18 mouse cellular contexts compared by ENCODE assay signal in genomic region chr8:86801988-86802387, GRCm38 (mm10). TPM values are rescaled to one million over a fixed set of nuclear protein-coding genes. Genes with fewer than 3 reads are reported as not detected.
DNase-seq lines count a peak whose midpoint lies in the region; ATAC-seq and TF ChIP-seq lines count a peak whose summit lies in the region.
"Had no signal": no experiment of that assay in that cellular context is flagged by ENCODE, and none has a peak within 500 bp of the region (broad histone marks: within the 10 kb centered on the region; RNA-seq: fewer than 3 reads in every experiment).

No protein-coding gene starts in this region.

- no peaks in the 10 kb centered on the region for H3K9me3 ChIP-seq in lung, postnatal 0 days (ENCODE audit: low read length)
- H3K9me3 ChIP-seq in forebrain, embryonic 14.5 days (replicated peaks; ENCODE audit: control insufficient read depth, low read length) = no peaks in the 10 kb centered on the region
- H3K9me3 ChIP-seq: embryonic facial prominence, embryonic 13.5 days; hindbrain, embryonic 13.5 days; limb, embryonic 12.5 days; midbrain, embryonic 13.5 days had no signal

- no peak overlapping the region for H3K9ac ChIP-seq in lung, postnatal 0 days (replicated peaks; ENCODE audit: low read depth)
- no peak overlapping the region for H3K9ac ChIP-seq in forebrain, embryonic 14.5 days (ENCODE audit: low read length)
- H3K9ac ChIP-seq: embryonic facial prominence, embryonic 13.5 days; hindbrain, embryonic 13.5 days; limb, embryonic 12.5 days; midbrain, embryonic 13.5 days had no signal

- ATAC-seq in lung, postnatal 0 days = peak; percentile 28
- no peak for ATAC-seq in forebrain, embryonic 14.5 days
- ATAC-seq: intestine, embryonic 16.5 days; midbrain, embryonic 13.5 days had no signal

- no peak overlapping the region for H3K4me2 ChIP-seq in lung, postnatal 0 days (replicated peaks; ENCODE audit: low read depth, low read length)
- H3K4me2 ChIP-seq in forebrain, embryonic 14.5 days (ENCODE audit: low read length) = no peak overlapping the region
- H3K4me2 ChIP-seq: embryonic facial prominence, embryonic 13.5 days; hindbrain, embryonic 13.5 days; limb, embryonic 12.5 days; midbrain, embryonic 13.5 days had no signal

- 29% methylated on average over 6 of the region's 6 CpGs for WGBS in lung, postnatal 0 days
- WGBS in forebrain, embryonic 14.5 days = 70% methylated on average over 6 of the region's 6 CpGs

- no peaks in the 10 kb centered on the region for H3K4me1 ChIP-seq in lung, postnatal 0 days (ENCODE audit: insufficient read depth, low read depth, low read length)
- H3K4me1 ChIP-seq in forebrain, embryonic 14.5 days (ENCODE audit: control insufficient read depth, insufficient read depth, low read length) = no peaks in the 10 kb centered on the region
- H3K4me1 ChIP-seq: embryonic facial prominence, embryonic 13.5 days; limb, embryonic 12.5 days had no signal

- TF ChIP-seq CTCF in lung, postnatal 0 days (IDR thresholded peaks at IDR 0.05) = no peak

- no peak for TF ChIP-seq EP300 in lung, postnatal 0 days (IDR thresholded peaks at IDR 0.05)

- H3K27ac ChIP-seq in lung, postnatal 0 days (ENCODE audit: low read length) = 0 out of 2 replicates have a peak overlapping the region, but pooled peaks have one; percentile 23
- H3K27ac ChIP-seq in forebrain, embryonic 14.5 days (ENCODE audit: low read depth, low read length) = no peak overlapping the region
- H3K27ac ChIP-seq: embryonic facial prominence, embryonic 13.5 days; hindbrain, embryonic 13.5 days; midbrain, embryonic 13.5 days had no signal

- H3K36me3 ChIP-seq in lung, postnatal 0 days (ENCODE audit: insufficient read depth, low read length) = no peaks in the 10 kb centered on the region
- no peaks in the 10 kb centered on the region for H3K36me3 ChIP-seq in forebrain, embryonic 14.5 days (ENCODE audit: control insufficient read depth, insufficient read depth, low read length)
- H3K36me3 ChIP-seq: embryonic facial prominence, embryonic 13.5 days; hindbrain, embryonic 13.5 days; limb, embryonic 12.5 days; midbrain, embryonic 13.5 days had no signal

- peak; percentile 65 for DNase-seq in heart, adult 11 months
- no peak for DNase-seq in heart, postnatal 4 days
- DNase-seq in kidney, adult 9 months = peak; percentile 33
- no peak for DNase-seq in kidney, adult 11 months
- DNase-seq in lung, postnatal 0 days (ENCODE audit: low spot score) = no peak
- DNase-seq in lung, postnatal 4 days = no peak
- DNase-seq in cerebellum, adult 9-11 months = no peak
- DNase-seq in forebrain, embryonic 14.5 days (ENCODE audit: low spot score) = no peak
- DNase-seq: adrenal gland, adult 2 months; B cell, adult 2 months; cerebellum, adult 2 months; gastrocnemius, postnatal 25 days; thymus, postnatal 25 days had no signal

- no peak overlapping the region for H3K4me3 ChIP-seq in lung, postnatal 0 days (ENCODE audit: low read depth, low read length)
- no peak overlapping the region for H3K4me3 ChIP-seq in forebrain, embryonic 14.5 days (ENCODE audit: low read depth, low read length)
- H3K4me3 ChIP-seq: embryonic facial prominence, embryonic 13.5 days; hindbrain, embryonic 13.5 days; limb, embryonic 12.5 days; midbrain, embryonic 13.5 days had no signal

- no peaks in the 10 kb centered on the region for H3K27me3 ChIP-seq in lung, postnatal 0 days (replicated peaks; ENCODE audit: insufficient read depth, low read length)
- no peaks in the 10 kb centered on the region for H3K27me3 ChIP-seq in forebrain, embryonic 14.5 days (replicated peaks; ENCODE audit: control insufficient read depth, insufficient read depth, low read length)
- H3K27me3 ChIP-seq: embryonic facial prominence, embryonic 13.5 days; hindbrain, embryonic 13.5 days; limb, embryonic 12.5 days; midbrain, embryonic 13.5 days had no signal

RNA-seq across cellular contexts. Expression of gene Siah1a, which starts 56.3 kb away (rescaled TPM):
- 10 to 100 TPM; 30.2 to 31.2 TPM for total RNA-seq in heart, postnatal 4 days (2021)
- 43.3 and 50.3 TPM in 2 replicates for polyA plus RNA-seq in lung, postnatal 0 days (2015; fragmentation: Nextera tagmentation; extraction: Ambion mirVana)
- polyA plus RNA-seq in forebrain, embryonic 14.5 days (2014; fragmentation: Nextera tagmentation; extraction: Ambion mirVana) = 104 and 111 TPM in 2 replicates

RNA-seq across cellular contexts. Expression of gene Gm10638, which starts 56.5 kb away (rescaled TPM):
- 1 to 10 TPM; 3.0 to 3.6 TPM for total RNA-seq in heart, postnatal 4 days (2021)
- polyA plus RNA-seq in lung, postnatal 0 days (2015; fragmentation: Nextera tagmentation; extraction: Ambion mirVana) = 8.5 and 9.5 TPM in 2 replicates
- 5.8 and 6.0 TPM in 2 replicates for polyA plus RNA-seq in forebrain, embryonic 14.5 days (2014; fragmentation: Nextera tagmentation; extraction: Ambion mirVana)

Comparison
In these comparisons a context has a peak if more than half of its experiments do, and no peak if none do; other contexts are left out.
1. DNase-seq: peak in heart, adult 11 months (single experiment) and kidney, adult 9 months (single experiment); none in heart, postnatal 4 days (single experiment), kidney, adult 11 months (single experiment), lung, postnatal 0 days (single experiment), lung, postnatal 4 days (0 of 2), cerebellum, adult 9-11 months (single experiment) and forebrain, embryonic 14.5 days (single experiment).